Mouse (Mus musculus) olfactory bulb, adult 2 months (tissue): ENCODE data around the gene Smim8.

ENCODE experiments used
- CTCF ChIP-seq: fragments of 200-500 bp; IDR thresholded peaks from 2 replicates; pipeline ENCODE4 v1.5.1; 2012; ENCODE audit warnings: low read depth, mild to moderate bottlenecking, low read length, moderate library complexity; ENCODE audit not compliant: insufficient read depth
- POLR2A ChIP-seq: fragments of 200-500 bp; IDR thresholded peaks from 2 replicates; pipeline ENCODE4 v1.6.1; 2012; ENCODE audit warnings: mild to moderate bottlenecking, low read depth, low read length, moderate library complexity; ENCODE audit not compliant: insufficient read depth

GRCm38 (mm10) chr4:34796294-34796693, 18.1 kb upstream of the Smim8 start:
- TF ChIP-seq CTCF (no peak), POLR2A (no peak)
